Mouse (Mus musculus): ENCODE results near the gene Ncam1. TPM values are rescaled to one million over a fixed set of nuclear protein-coding genes. Genes with fewer than 3 reads are reported as not detected.
A peak's percentile ranks its signal among the peaks of the same experiment; 100 is the strongest.

Gene Ncam1
- 2.0 and 2.1 TPM in 2 replicates for polyA plus RNA-seq (2015; fragmentation: Nextera tagmentation; extraction: Ambion mirVana)

GRCm38 (mm10) chr9:49798806-49799205, at the start of gene Ncam1:
Gene Ncam1 (minus strand): TSS chr9:49798925.
- peak; percentile 40; the same call in 1 of the 2 replicates for ATAC-seq
- 1% methylated on average over 23 of the region's 23 CpGs for WGBS (ENCODE audit: insufficient replicate concordance)
- peak within 1 kb of the TSS; percentile 21; the same call in 1 of the 2 replicates for H3K9ac ChIP-seq (replicated peaks)

GRCm38 (mm10) chr9:49834013-49834412, 35.3 kb upstream of the Ncam1 start:
- no peak overlapping the region for H3K27ac ChIP-seq (ENCODE audit: low read depth)
- ATAC-seq (no peak), DNase-seq (no peak)
- H3K4me2 ChIP-seq (ENCODE audit: low read depth, low read length) = no peak overlapping the region
- 84% methylated on average over 1 of the region's 1 CpGs for WGBS (ENCODE audit: insufficient replicate concordance)
- no peaks in the 10 kb centered on the region for H3K9me3 ChIP-seq (ENCODE audit: low read length)
- H3K9ac ChIP-seq (replicated peaks) = no peak overlapping the region
- no peaks in the 10 kb centered on the region for H3K4me1 ChIP-seq (ENCODE audit: insufficient read depth)
- no peaks in the 10 kb centered on the region for H3K27me3 ChIP-seq (ENCODE audit: insufficient read depth, low read length)
- no peak overlapping the region for H3K4me3 ChIP-seq (ENCODE audit: low read depth, low read length)
- TF ChIP-seq EP300 (IDR thresholded peaks at IDR 0.05; ENCODE audit: low read depth) (no peak), CTCF (IDR thresholded peaks at IDR 0.05; ENCODE audit: low read depth) (no peak)
- no peaks in the 10 kb centered on the region for H3K36me3 ChIP-seq (replicated peaks; ENCODE audit: insufficient read depth, low read length)

More at GRCm38 (mm10) chr9:49798806-49799205, at the start of gene Ncam1:
- H3K4me1 ChIP-seq (ENCODE audit: insufficient read depth) = 0 out of 2 replicates have a peak, but pooled peaks cover 4% of the 10 kb centered on the region
- H3K4me2 ChIP-seq (ENCODE audit: low read depth, low read length) = peak within 1 kb of the TSS; percentile 66
- no peaks in the 10 kb centered on the region for H3K36me3 ChIP-seq (replicated peaks; ENCODE audit: insufficient read depth, low read length)
- peaks cover 41% of the 10 kb centered on the region for H3K27me3 ChIP-seq (ENCODE audit: insufficient read depth, low read length)
- H3K27ac ChIP-seq (ENCODE audit: low read depth) = no peak within 1 kb of the TSS
- DNase-seq = peak; percentile 61
- H3K9me3 ChIP-seq (ENCODE audit: low read length) = no peaks in the 10 kb centered on the region
- TF ChIP-seq EP300 (IDR thresholded peaks at IDR 0.05; ENCODE audit: low read depth) (no peak), CTCF (IDR thresholded peaks at IDR 0.05; ENCODE audit: low read depth) (no peak)
- peak within 1 kb of the TSS; percentile 53 for H3K4me3 ChIP-seq (ENCODE audit: low read depth, low read length)

GRCm38 (mm10) chr9:49827671-49828070, 28.9 kb upstream of the Ncam1 start:
- Histone ChIP-seq H3K4me1 (ENCODE audit: insufficient read depth) (no peaks in the 10 kb centered on the region), H3K9me3 (ENCODE audit: low read length) (no peaks in the 10 kb centered on the region), H3K4me2 (ENCODE audit: low read depth, low read length) (no peak overlapping the region), H3K36me3 (replicated peaks; ENCODE audit: insufficient read depth, low read length) (no peaks in the 10 kb centered on the region), H3K27ac (ENCODE audit: low read depth) (no peak overlapping the region), H3K9ac (replicated peaks) (no peak overlapping the region), H3K27me3 (ENCODE audit: insufficient read depth, low read length) (no peaks in the 10 kb centered on the region), H3K4me3 (ENCODE audit: low read depth, low read length) (no peak overlapping the region)
- no peak for TF ChIP-seq EP300 (IDR thresholded peaks at IDR 0.05; ENCODE audit: low read depth)
- no peak for TF ChIP-seq CTCF (IDR thresholded peaks at IDR 0.05; ENCODE audit: low read depth)
- ATAC-seq (no peak), DNase-seq (no peak)
- 80% methylated on average over 8 of the region's 8 CpGs for WGBS (ENCODE audit: insufficient replicate concordance)

DNA sequence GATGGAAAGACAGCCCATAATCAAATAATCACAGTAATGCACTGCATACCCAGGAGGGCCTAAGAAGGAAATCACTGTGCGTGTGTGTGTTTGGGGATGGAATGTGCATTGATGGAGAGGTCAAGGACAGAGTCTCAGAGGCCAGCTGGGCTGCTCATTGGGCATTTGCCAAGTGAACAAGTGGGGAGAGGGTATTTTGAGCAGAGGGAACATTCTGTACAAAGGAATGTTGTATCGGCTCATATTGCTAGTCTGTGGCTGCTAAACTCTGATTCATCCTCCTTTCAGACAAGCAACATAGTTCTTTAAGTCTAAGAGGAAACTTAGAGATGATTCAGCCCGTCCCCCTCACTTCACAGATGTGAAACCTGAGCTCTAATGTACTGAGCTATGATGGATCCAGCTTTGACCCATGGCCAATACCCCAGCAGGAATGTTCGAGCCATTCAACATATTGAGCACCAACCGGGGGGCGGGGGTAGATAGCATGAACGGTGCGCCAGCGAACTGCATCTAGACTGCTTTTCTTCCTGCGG, 17.5 kb upstream of the Ncam1 start:
- Histone ChIP-seq H3K9ac (replicated peaks) (no peak overlapping the region), H3K36me3 (replicated peaks; ENCODE audit: insufficient read depth, low read length) (no peaks in the 10 kb centered on the region)
- no peak for TF ChIP-seq CTCF (IDR thresholded peaks at IDR 0.05; ENCODE audit: low read depth)
- TF ChIP-seq EP300 (IDR thresholded peaks at IDR 0.05; ENCODE audit: low read depth) = no peak

GRCm38 (mm10) chr9:49814442-49814841, 15.7 kb upstream of the Ncam1 start:
- H3K36me3 ChIP-seq (replicated peaks; ENCODE audit: insufficient read depth, low read length) = no peaks in the 10 kb centered on the region
- ATAC-seq = no peak
- H3K27me3 ChIP-seq (ENCODE audit: insufficient read depth, low read length) = no peaks in the 10 kb centered on the region
- no peak overlapping the region for H3K27ac ChIP-seq (ENCODE audit: low read depth)
- H3K4me1 ChIP-seq (ENCODE audit: insufficient read depth) = no peaks in the 10 kb centered on the region
- no peaks in the 10 kb centered on the region for H3K9me3 ChIP-seq (ENCODE audit: low read length)
- 74% methylated on average over 2 of the region's 2 CpGs for WGBS (ENCODE audit: insufficient replicate concordance)
- no peak overlapping the region for H3K4me2 ChIP-seq (ENCODE audit: low read depth, low read length)
- H3K4me3 ChIP-seq (ENCODE audit: low read depth, low read length) = no peak overlapping the region
- H3K9ac ChIP-seq (replicated peaks) = no peak overlapping the region
- TF ChIP-seq CTCF (IDR thresholded peaks at IDR 0.05; ENCODE audit: low read depth) (no peak), EP300 (IDR thresholded peaks at IDR 0.05; ENCODE audit: low read depth) (no peak)
- no peak for DNase-seq

More for the DNA sequence above, 17.5 kb upstream of the Ncam1 start:
- Histone ChIP-seq H3K9me3 (ENCODE audit: low read length) (no peaks in the 10 kb centered on the region), H3K4me2 (ENCODE audit: low read depth, low read length) (no peak overlapping the region), H3K27me3 (ENCODE audit: insufficient read depth, low read length) (no peaks in the 10 kb centered on the region), H3K27ac (ENCODE audit: low read depth) (no peak overlapping the region), H3K4me1 (ENCODE audit: insufficient read depth) (no peaks in the 10 kb centered on the region), H3K4me3 (ENCODE audit: low read depth, low read length) (no peak overlapping the region)
- ATAC-seq (no peak), DNase-seq (no peak)
- WGBS (ENCODE audit: insufficient replicate concordance) = 78% methylated on average over 10 of the region's 10 CpGs

DNA sequence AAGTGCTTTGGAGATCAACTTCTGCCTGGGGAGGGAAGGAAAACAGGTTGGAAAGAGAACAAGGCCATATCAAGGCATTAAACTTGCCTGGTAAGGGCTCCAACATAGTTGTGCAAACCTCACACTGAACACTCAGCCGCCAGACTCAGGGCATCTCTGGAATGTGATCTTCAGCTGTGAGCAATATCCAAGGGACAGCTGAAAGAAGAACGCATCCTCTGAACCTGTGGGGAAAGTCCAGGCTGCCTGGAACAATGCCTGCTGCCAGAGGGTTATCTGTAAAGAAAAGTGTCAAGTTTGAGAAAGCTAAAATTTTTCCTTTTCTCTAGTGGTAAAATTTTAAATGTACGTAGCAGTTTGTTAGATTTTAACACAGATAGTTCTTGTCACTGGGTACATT, 4.5 kb upstream of the Ncam1 start:
- no peaks in the 10 kb centered on the region for H3K36me3 ChIP-seq (replicated peaks; ENCODE audit: insufficient read depth, low read length)
- ATAC-seq (no peak), DNase-seq (no peak)
- 61% methylated on average over 3 of the region's 3 CpGs for WGBS (ENCODE audit: insufficient replicate concordance)
- no peaks in the 10 kb centered on the region for H3K9me3 ChIP-seq (ENCODE audit: low read length)
- TF ChIP-seq CTCF (IDR thresholded peaks at IDR 0.05; ENCODE audit: low read depth) (no peak), EP300 (IDR thresholded peaks at IDR 0.05; ENCODE audit: low read depth) (no peak)
- no peak overlapping the region for H3K4me2 ChIP-seq (ENCODE audit: low read depth, low read length)
- peaks cover 20% of the 10 kb centered on the region for H3K27me3 ChIP-seq (ENCODE audit: insufficient read depth, low read length)
- H3K27ac ChIP-seq (ENCODE audit: low read depth) = no peak overlapping the region
- no peak overlapping the region for H3K9ac ChIP-seq (replicated peaks)
- H3K4me1 ChIP-seq (ENCODE audit: insufficient read depth) = no peaks in the 10 kb centered on the region
- no peak overlapping the region for H3K4me3 ChIP-seq (ENCODE audit: low read depth, low read length)

Data from liver, postnatal 0 days (tissue).